Mouse (Mus musculus) gastrocnemius, adult 18-20 months (tissue): Measurements from ENCODE around the gene Gm3854. TPM values are rescaled to one million over a fixed set of nuclear protein-coding genes. Genes with fewer than 3 reads are reported as not detected.
"Not testable (repeated sequence)": the region's sequence is repeated elsewhere in the genome, so short reads cannot be mapped to it uniquely, and the experiment has no call there.

Source experiments
- DNase-seq: peaks from one replicate; pipeline ENCODE4 v3.0.0; 2021; ENCODE audit warnings: low spot score
- long read RNA-seq, 2 experiments: library from polyadenylated mRNA; stranded (forward); transcript quantifications; one replicate each; pipeline ENCODE4 v2.0.0; 2021
- total RNA-seq, 2 experiments: library from RNA; stranded (reverse); gene quantifications; 2 replicates each; pipeline ENCODE4 v1.2.3; 2021

Gene Gm3854
- under 1 TPM; 0.32 to 0.45 TPM for total RNA-seq
- long read RNA-seq, experiment 1, result 0 reads
- long read RNA-seq, experiment 2, result 0 reads

GRCm38 (mm10) chr7:6343501-6344071 is at the start of gene Gm3854:
TSS of gene Gm3854 (plus strand) at chr7:6343759.
- peak; percentile 45 for DNase-seq

- DNase-seq, result not testable (repeated sequence)
Measured at GRCm38 (mm10) chr7:6300796-6301195, 42.8 kb upstream of the Gm3854 start.

- no peak for DNase-seq
Measured at GRCm38 (mm10) chr7:6330458-6331232, 12.9 kb upstream of the Gm3854 start.

- peak; percentile 73 for DNase-seq
Measured at GRCm38 (mm10) chr7:6331233-6331956, 12.2 kb upstream of the Gm3854 start, which contains the start of gene Zfp583. TSS of gene Zfp583 (minus strand) at chr7:6331285.

- no peak for DNase-seq
Measured at GRCm38 (mm10) chr7:6339865-6340264, 3.7 kb upstream of the Gm3854 start.

- DNase-seq, result no peak
Measured at GRCm38 (mm10) chr7:6344124-6344523, 565 bp downstream of the Gm3854 start.

GRCm38 (mm10) chr7:6358121-6358520 is 14.6 kb downstream of the Gm3854 start:
- DNase-seq, result no peak

GRCm38 (mm10) chr7:6358937-6359590 is 15.5 kb downstream of the Gm3854 start:
- DNase-seq, result peak; percentile 39

- DNase-seq, result no peak
Measured at GRCm38 (mm10) chr7:6360477-6361060, 17.0 kb downstream of the Gm3854 start.

GRCm38 (mm10) chr7:6361756-6362155 is 18.2 kb downstream of the Gm3854 start:
- DNase-seq, result no peak

GRCm38 (mm10) chr7:6362268-6363046 is 18.9 kb downstream of the Gm3854 start:
- DNase-seq, result peak; percentile 99

GRCm38 (mm10) chr7:6363047-6363488 is 19.5 kb downstream of the Gm3854 start, which contains the start of gene Zfp78:
TSS of gene Zfp78 (plus strand) at chr7:6363280.
- DNase-seq, result no peak

- DNase-seq, result no peak
Measured at GRCm38 (mm10) chr7:6364761-6365160, 21.2 kb downstream of the Gm3854 start.

- DNase-seq, result no peak
Measured at GRCm38 (mm10) chr7:6367185-6367584, 23.6 kb downstream of the Gm3854 start.

- DNase-seq, result not testable (repeated sequence)
Measured at GRCm38 (mm10) chr7:6368146-6368545, 24.6 kb downstream of the Gm3854 start.

GRCm38 (mm10) chr7:6369460-6369859 is 25.9 kb downstream of the Gm3854 start:
- no peak for DNase-seq

GRCm38 (mm10) chr7:6372993-6373392 is 29.4 kb downstream of the Gm3854 start:
- no peak for DNase-seq

GRCm38 (mm10) chr7:6378441-6378840 is 34.9 kb downstream of the Gm3854 start:
- no peak for DNase-seq

GRCm38 (mm10) chr7:6381431-6381830 is 37.9 kb downstream of the Gm3854 start:
- DNase-seq, result no peak

- peak; percentile 95 for DNase-seq
Measured at GRCm38 (mm10) chr7:6383044-6383455, 39.5 kb downstream of the Gm3854 start, which contains the start of gene Zfp28. TSS of gene Zfp28 (plus strand) at chr7:6383295.
